In genomic region chr13:16763746-16764145, GRCm38 (mm10) we compare ENCODE assay signal across 9 mouse cellular contexts.
A peak's percentile ranks its signal among the peaks of the same experiment; 100 is the strongest.
DNase-seq lines count a peak whose midpoint lies in the region; ATAC-seq lines count a peak whose summit lies in the region.
"Had no signal": no experiment of that assay in that cellular context is flagged by ENCODE, and none has a peak within 500 bp of the region (broad histone marks: within the 10 kb centered on the region; RNA-seq: fewer than 3 reads in every experiment).

No protein-coding gene starts in this region.

- H3K9me3 ChIP-seq in embryonic facial prominence, embryonic 14.5 days (ENCODE audit: control insufficient read depth, low read length): no peaks in the 10 kb centered on the region
- H3K9me3 ChIP-seq: liver, embryonic 13.5 days had no signal

- WGBS in embryonic facial prominence, embryonic 14.5 days: 9% methylated on average over 2 of the region's 2 CpGs

- H3K27ac ChIP-seq in embryonic facial prominence, embryonic 14.5 days (replicated peaks; ENCODE audit: low read depth, low read length): no peak overlapping the region
- H3K27ac ChIP-seq: liver, embryonic 13.5 days had no signal

- no peaks in the 10 kb centered on the region for H3K27me3 ChIP-seq in embryonic facial prominence, embryonic 14.5 days (replicated peaks; ENCODE audit: control insufficient read depth, insufficient read depth, low read length)
- H3K27me3 ChIP-seq: liver, embryonic 13.5 days had no signal

- ATAC-seq in embryonic facial prominence, embryonic 14.5 days (ENCODE audit: low read depth): no peak

- DNase-seq in gastrocnemius, postnatal 14 days: peak; percentile 7
- DNase-seq in gastrocnemius, adult 18-20 months (ENCODE audit: low spot score): no peak
- DNase-seq in 3134 (ENCODE audit: extremely low read depth, insufficient read length, low spot score) (peak; percentile 23), NIH3T3 (ENCODE audit: low read depth) (peak; percentile 73)
- DNase-seq in embryonic facial prominence, embryonic 14.5 days (ENCODE audit: low spot score): peak; percentile 61
- DNase-seq in kidney, adult 9 months: peak; percentile 49
- peak; percentile 39 for DNase-seq in lung, postnatal 25 days (ENCODE audit: low spot score)
- peak; percentile 51 for DNase-seq in thymus, postnatal 14 days
- DNase-seq: liver, embryonic 13.5 days had no signal

- H3K4me2 ChIP-seq in embryonic facial prominence, embryonic 14.5 days (ENCODE audit: low read depth, low read length): no peak overlapping the region
- H3K4me2 ChIP-seq: liver, embryonic 13.5 days had no signal

- H3K4me3 ChIP-seq in embryonic facial prominence, embryonic 14.5 days (ENCODE audit: low read depth, low read length): no peak overlapping the region
- H3K4me3 ChIP-seq: liver, embryonic 13.5 days had no signal

- intact Hi-C loops in gastrocnemius, postnatal 14 days (cut with DNase I; ENCODE audit: low total_unique reads): no loop called here

- H3K36me3 ChIP-seq in embryonic facial prominence, embryonic 14.5 days (ENCODE audit: control insufficient read depth, insufficient read depth, low read length): no peaks in the 10 kb centered on the region
- H3K36me3 ChIP-seq: liver, embryonic 13.5 days had no signal

- H3K4me1 ChIP-seq in embryonic facial prominence, embryonic 14.5 days (ENCODE audit: control insufficient read depth, insufficient read depth, low read length): peaks cover 3% of the 10 kb centered on the region
- H3K4me1 ChIP-seq: liver, embryonic 13.5 days had no signal

- H3K9ac ChIP-seq in embryonic facial prominence, embryonic 14.5 days (ENCODE audit: low read depth, low read length): no peak overlapping the region
- H3K9ac ChIP-seq: liver, embryonic 13.5 days had no signal
